Mouse (Mus musculus) lung, adult 18-20 months (tissue): ENCODE results near the gene Sh3rf1.
"Not testable (repeated sequence)": the region's sequence is repeated elsewhere in the genome, so short reads cannot be mapped to it uniquely, and the experiment has no call there.

Experiments used
- DNase-seq, 2 experiments: peaks; one replicate each; pipeline ENCODE4 v3.0.0; 2022; ENCODE audit warnings: mixed read lengths in 2 of 2

Sh3rf1 gene

DNA sequence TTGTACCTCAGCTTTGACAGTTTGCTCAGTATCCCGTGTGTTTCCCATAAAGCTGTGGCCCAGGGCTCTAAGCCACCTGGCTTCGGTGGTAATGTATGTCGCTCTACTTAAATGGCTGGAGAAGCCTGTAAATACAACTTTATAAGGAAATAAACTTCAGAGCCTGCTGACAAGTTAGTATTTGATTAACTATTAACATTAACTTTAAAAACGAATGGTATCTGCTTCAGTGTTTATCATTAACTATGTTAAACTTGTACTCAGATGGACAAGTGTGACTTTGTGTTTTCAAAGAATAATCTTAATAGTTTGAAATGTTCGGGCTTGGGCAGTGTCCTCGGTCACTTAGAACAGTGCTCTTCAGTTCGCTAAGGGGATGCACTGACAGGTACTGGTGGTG, 151.5 kb downstream of the Sh3rf1 start:
- no peak for DNase-seq

DNA sequence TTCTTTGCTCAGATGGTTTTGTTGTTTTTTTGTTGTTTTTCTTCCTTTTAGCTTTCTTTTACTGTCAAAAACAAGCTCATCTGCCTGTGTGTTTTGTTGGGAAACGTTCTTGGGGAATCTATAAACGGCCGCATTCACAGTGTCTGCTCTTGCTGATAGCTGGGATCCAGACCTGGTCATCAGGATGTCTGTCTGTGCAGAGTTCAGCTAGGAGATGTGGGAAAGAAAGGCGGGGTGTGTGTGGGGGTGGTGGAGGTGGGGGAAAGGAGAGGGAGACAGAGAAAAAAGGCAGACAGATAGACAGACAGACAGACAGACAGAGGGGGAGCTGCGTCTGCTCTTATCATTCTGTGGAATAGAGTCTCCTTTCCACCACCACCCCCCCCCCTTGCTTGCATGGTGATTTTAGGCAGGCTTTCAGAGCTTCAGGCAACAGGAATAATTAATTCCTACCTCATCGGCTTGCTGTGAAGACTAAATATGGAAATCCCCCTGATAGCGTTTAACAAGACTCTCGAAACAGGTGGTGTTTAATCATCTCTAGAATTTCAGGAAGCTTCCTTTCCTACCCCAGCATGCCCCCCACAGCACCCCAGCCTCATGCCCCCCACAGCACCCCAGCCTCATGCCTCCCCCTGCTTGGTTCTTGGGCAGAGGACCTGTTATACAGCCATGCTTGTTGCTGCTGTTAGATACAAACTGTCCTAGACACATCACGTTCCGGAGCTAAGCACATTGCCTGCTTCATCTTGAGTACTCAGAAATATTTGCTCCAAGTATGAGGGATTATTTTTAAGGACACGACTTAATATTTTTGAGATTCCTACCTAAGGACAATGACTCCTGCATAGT, 155.4 kb downstream of the Sh3rf1 start:
- no peak for DNase-seq

DNA sequence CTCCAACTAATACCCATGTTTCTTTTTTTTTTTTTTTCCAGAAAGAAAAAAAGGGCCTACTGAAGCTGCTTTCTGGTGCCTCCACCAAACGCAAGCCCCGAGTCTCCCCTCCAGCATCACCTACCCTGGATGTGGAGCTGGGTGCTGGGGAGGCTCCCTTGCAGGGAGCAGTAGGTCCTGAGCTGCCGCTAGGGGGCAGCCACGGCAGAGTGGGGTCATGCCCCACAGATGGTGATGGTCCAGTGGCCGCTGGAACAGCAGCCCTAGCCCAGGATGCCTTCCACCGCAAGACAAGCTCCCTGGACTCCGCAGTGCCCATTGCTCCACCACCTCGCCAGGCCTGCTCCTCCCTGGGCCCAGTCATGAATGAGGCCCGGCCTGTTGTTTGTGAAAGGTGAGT, 160.9 kb downstream of the Sh3rf1 start:
- no peak for DNase-seq

DNA sequence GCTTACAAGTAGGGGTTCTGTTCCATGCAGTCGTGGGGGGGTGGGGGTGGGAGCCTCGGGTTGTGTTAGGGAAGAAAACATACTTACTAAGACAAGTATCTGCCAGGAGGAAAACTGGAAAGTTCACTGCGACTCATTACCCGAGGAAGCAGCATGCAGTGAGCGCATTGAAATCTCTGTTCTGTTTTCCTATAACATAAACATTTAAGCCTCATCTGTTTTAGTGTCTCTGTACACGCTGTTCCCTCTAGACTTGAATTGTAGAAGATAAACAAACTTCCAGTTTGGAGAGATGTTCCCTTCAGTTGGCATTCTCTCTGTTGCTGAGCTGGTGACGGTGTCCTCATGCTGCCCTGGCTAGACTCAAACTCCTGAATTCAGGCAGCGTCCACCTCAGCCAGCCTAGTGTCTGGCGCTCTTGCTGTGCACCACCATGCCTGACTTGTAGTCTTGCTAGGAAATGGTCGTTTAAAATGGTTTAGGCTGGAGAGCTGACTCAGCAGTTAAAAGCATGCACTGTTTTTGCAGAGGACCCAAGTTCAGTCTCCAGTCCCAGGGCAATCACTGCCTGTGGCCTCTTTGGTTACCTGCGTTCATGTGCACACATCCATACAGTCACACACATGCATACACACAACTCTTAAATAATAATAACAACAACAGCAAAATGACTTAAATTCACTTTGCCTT, 162.0 kb downstream of the Sh3rf1 start:
- no peak for DNase-seq

DNA sequence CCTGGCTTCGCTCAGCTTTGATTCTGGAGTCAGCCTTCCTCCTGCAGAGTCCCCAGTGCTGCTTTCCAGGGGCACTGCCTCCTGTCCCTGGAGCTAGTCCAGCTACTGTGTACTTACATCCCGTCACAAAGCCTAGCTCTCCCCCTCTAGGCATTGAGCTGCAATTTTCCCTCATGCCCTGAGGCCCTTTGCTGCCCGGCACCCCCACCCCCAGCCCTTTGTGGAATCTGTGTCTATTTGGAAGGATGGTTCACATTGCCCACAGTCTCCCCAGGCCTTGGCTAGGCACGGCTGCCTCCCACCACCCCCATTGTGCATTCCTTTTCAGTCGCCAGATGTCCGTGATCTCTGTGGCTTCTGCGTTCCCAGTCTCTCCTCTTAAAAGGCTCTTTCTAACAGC, 163.0 kb downstream of the Sh3rf1 start:
- DNase-seq: peak in 1 of 2 experiments; percentile 49

DNA sequence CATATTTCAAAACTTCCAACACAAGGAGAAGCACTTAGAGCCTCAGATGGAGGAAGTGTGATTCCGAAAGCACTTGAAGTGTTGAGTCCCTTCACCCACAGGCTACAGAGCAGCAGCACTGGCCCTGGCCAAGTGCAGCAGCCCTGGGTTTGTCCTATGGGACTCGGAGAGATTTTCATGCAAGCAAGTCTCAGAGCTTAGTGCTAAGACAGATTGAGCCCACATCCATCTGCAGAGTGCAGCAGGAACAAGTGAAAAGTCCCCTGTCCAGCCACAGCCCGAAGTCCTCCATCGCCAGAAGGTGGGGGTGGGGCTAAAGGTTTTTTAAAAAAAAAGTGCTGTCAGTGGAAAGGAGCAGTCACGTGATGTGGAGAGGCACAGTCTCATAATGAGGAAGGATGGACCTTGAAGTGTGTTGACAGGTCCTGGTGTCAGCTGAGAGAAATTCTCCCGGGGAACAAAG, 163.9 kb downstream of the Sh3rf1 start:
- DNase-seq: peak in 1 of 2 experiments; percentile 60

DNA sequence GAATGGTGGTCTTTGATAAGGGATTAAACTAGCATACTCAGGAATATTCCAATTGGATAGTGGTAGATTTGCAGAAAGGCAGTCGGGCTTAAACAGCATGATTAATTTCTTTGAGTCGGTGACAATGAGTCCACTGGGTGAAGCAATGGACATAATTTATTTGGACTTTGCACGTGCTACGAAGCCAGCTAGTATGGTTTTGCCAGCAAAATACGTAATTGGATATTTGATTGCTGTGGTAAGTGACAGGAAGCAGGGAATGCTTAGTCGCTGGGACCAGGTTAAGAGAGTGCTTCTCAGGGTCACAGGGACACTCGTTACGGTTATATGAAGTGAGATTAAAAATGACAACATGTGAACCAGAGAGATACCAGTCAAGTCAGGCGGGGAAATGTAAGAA, 164.7 kb downstream of the Sh3rf1 start:
- no peak for DNase-seq

DNA sequence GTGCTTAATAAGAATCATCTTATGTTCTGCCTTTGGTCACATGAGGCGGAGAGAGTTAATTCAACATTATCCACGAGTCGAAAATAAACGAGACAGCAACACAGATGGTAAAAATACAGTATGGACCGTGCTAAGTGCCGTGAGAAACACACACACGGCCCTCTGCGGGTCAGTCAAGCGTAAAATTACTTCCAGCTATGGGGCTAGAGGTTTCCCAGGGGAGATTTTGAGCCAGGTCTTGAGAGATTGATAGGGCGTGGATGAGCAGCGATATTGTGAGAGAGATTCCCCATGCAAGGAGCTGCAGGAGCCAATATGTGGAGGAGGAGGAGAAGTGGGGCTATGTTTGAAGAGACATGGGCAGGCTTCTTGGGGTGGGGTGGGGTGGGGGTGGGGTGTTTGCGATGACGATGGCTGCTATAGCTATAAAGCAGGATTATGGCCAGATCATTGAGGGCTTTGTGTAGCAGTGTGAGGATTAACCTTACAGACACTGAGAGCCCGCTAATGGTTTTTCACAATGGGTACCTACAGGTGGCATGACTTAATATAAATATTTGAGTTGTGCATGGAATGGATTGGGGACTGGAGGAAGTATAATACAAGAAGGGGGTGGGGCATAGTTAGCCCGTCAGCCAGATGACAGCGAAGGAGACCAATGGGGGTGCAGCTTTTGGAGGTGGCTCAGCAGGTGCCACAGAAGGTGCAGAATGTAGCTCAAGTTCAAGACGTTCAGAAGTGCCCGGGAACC, 166.8 kb downstream of the Sh3rf1 start:
- DNase-seq: peak; percentile 24 to 30

DNA sequence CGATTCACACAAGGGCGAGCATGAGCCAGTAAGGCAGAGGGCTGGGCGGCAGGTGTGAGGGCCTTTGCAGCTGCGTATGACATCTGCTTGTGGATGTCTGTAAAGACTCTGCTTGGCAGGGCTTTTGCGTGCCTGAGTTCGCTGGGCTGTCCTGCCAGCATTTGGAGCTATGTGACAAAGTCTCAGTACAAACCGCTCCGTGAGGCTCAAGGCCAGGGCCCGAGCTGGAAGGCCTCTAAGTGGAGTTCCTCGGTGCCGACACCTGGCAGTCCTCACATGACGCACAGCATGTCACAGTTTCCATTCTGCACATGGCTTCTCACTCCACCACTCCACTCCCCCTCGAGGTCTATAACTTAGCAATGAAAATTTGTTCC, 167.4 kb downstream of the Sh3rf1 start:
- peak in 1 of 2 experiments; percentile 42 for DNase-seq

DNA sequence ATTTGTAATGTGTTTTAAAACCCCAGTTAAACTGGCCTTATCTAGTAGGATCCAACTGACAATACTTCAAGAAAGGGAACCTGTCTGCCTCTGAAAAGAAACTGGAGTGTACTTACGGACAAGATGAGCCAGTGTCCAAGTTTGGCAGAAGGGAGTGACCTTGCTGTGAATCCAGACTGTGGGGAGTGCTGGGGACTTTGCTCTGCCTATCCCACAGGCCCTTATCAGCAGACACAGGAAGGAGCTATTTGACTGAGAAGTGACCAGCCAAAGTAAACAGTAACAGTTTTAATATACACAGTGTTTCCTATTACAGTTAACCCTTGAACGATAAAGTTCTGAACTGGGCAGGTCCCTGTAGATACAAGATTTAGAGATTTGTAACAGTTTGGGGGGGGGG, 173.5 kb downstream of the Sh3rf1 start:
- peak in 1 of 2 experiments; percentile 25 for DNase-seq

DNA sequence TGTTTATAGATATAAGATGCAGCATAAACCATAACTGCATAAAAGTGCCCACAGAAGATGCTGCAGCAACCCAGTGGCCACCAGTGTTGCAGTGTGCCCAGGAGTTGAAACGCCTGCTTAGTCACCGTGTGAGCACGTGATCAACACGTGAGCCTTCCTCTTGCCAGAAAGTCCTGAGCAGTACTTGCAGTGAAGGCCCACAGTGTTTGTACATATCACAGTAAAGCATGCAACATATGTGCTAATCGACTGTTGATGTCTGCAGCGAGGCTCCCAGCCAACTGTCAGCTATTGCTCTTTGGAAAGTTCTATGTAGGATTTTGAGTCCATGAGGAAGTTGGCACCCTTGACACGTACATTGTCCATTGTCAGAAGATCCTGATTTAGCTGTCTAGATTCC, 174.1 kb downstream of the Sh3rf1 start:
- DNase-seq: peak; percentile 63 to 77

DNA sequence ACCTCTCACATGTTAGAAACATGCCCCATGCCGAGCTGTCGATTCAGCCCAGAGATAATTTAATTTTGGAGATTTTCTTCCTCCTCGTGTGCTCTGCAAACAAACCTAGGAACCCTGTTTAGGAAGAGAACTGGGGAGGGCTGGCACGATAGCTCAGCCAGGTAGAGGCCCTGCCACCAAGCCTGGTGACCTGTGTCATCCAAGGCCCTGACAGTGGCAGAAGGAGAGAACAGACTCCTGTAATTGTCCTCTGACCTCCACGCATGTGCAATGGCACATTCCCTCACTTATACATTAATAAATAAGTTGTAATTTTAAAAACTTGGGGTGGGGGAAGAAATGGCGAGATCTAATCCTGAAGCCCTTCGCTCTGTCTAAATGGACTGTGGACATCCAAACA, 179.2 kb downstream of the Sh3rf1 start:
- DNase-seq: no peak

DNA sequence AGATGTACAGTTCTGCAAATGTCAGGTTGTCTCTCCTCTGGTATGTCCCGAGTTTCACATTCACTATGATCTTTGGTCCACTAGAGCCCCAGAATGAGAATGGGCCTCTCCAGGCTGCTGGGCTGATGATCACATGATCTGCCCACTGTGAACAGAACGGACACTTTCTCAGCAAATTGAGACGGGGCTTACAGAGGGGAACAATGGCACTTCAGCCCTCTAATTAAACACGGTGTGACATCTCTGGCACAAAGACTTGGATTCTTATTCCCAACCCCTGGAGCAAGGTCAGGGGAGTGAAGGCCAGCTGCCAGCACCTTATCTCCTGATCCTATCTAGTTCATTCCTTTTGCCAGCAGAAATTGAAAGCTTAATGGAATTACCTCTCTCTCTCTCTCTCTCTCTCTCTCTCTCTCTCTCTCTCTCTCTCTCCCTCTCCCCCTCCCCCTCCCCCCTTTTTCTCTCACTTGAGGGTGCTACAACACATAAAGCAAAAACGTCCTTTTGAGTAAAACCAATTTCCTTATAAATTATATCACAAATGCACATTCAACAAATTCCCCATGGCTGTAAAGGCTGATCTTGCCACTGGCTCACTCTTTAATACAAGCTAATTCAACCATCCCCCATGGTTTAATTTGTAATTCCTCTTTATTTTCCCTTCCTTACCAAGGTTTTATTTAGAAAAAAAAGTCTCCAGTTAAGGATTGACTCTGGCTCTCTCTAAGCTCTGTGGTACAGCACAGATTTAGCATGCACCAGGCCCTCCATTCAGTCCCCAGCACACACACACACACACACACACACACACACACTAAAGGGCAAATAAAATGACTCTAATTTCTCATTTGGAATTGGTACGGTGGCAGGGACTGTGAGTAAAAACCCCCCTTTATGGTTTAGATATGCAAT, 179.8 kb downstream of the Sh3rf1 start:
- DNase-seq: no peak

DNA sequence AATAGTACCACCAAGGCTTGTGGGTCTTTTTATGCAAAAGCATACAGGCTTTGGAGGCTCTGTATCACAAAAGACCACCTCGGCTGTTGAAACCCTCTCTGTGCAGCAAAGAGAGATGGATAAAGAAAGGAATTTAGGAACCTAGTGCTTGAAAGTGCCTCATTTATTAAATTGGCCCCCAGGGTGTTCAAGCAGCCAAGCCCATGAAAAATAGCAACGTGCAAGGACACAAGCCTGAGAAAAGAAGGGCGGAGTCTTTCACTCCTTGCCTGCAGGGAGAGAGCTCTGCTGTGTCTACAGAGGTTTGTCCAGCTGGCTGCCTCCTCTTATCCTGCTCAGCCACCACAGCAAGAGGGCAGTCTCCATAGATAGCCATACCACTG, 180.5 kb downstream of the Sh3rf1 start:
- no peak for DNase-seq

DNA sequence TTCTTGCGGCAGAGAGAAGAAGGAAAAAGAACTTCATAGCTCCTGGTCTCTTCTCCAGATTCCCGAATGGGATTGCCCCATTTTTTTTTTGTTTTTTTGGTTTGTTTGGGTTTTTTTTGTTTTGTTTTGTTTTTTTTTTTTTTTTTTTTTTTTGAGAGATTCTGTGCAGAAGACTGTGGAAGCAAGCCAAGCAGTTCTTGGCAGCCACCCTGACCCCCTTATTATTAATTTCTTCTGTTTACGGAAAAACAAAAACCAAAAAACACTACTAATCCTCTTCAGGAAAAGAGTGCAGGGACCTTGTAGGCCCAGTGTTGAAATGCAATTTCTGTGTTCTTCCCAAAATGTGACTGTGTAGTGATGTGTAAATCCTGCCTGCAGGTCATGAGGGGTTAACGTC, 185.4 kb downstream of the Sh3rf1 start:
- DNase-seq: no peak

DNA sequence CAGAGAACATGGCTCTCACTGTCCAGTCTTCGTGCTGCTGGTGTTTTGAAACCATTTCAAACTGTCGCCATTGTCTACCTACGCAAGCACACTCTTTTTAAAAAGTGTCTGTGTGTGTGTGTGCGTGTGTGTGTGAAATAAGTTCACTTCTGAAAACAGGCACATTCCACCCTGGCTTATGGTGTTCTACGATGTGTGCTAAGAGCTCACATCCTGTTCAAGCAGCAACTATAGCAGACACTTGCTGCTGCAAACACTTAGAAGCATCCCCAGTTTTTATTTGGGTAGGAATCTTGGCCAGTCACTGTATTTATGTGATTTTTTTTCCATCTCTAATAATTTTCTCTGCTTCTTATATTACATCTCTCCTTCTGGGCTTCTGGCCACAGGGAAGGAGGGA, 186.0 kb downstream of the Sh3rf1 start:
- DNase-seq: not testable (repeated sequence)

DNA sequence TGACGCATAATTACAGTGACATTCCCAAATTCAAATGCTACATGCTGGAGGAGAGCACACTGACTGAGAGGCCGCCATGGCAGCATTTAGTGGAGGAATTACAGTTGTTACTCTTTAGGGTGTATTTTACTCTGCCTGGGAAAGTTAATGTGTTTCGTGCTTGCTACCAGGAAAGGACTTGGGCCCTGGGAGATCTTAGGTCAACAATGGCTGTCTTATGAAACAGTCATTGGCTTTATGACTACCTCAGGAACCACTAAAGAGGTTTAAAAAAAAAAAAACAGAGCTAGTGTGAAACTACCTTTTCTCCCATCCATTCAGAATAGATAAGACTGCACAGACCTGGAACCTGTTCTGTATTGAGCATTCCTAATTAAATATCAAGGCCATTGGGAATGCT, 195.8 kb downstream of the Sh3rf1 start:
- DNase-seq: no peak

DNA sequence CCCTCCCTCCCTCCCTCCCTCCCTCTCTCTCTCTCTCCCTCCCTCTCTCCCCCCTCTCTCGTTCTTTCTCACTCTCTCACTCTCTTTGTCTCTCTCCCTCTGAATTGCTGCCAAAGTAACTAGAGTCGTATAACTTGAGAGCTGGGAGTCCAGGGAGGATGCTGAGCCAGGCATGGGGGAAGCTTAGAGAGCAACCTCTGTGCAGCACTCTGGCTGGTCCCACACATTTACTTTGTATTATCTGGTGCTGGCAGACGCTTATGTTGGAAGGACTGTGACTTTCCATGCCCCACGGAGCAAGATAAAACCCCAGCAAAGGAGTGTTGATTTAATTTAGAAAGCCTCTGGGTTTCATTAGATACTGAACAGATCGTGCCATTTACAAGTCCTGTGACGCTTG, 196.5 kb downstream of the Sh3rf1 start:
- no peak for DNase-seq

DNA sequence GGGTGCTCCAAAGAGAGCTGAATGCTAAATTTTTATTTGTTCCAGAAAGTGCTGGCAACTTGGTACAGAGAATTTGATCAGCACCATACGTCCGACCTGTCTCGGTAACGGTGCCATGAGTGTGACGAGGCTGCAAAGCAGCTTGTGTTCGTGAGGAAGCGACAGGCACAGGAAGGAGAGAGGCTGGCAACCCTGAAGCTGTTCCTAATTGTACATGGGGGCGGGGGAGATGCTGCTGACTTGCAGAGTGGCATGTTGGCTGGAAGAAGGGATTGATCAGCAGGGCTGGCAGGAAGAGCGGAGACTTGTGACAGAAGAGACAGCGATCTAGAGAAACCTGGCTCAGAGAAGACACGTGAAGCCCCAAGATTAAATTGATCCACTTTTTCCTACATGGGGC, 197.9 kb downstream of the Sh3rf1 start:
- DNase-seq: no peak

DNA sequence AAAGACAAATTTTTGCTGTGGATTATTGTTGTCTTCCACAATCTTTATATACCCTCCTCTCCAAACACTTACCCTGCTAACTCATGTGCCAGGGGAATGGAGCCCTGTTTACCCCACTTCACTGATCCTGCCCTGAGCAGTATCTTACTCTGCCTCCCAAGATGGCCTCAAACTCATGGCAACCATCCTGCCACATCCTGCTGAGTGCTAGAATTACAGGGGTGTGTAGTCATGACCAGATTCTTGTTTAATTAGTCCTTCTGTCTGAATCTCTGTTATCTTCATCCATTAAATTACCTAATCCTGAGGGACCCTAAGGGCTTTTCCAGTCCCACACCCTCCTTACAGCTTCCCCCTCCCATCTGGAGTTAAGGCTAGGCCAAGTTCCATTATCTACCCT, 201.5 kb downstream of the Sh3rf1 start:
- no peak for DNase-seq

DNA sequence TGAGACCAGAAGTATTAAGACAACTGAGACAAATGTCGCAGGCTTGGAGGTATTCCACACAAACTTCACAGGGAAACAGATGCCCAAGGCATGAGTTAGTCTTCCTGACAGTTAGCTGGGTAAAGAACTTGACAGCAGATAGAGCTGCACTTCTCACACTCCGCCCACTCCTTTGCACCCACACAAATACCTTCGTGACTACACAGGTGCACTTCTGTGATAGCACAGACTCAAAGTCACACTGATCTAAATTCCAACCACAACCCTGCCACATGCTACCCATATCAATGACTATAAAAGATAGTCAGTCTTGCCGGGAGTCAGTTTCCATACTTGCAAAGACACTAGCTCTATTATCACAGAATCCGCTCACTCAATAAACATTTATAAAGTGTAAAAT, 202.4 kb downstream of the Sh3rf1 start:
- no peak for DNase-seq

DNA sequence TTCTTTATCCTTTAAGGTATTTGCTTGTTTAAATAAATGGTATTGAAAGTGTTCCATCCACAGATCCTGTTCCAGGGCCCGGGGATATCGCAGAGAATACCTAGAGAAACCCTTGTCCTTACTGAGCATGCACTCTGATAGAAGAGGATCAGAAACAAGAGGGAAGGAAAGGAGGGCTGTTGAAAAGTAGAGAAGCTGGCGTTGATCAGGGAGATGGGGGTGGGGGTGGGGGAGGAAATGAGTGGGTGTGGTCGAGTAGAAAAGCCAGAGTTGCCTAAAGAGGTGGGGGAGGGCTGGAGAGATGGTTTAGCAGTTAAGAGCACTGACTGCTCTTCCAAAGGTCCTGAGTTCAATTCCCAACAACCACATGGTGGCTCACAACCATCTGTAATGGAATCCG, 203.0 kb downstream of the Sh3rf1 start:
- DNase-seq: no peak
